Mouse (Mus musculus): ENCODE data around the gene Nppb. TPM values are rescaled to one million over a fixed set of nuclear protein-coding genes. Genes with fewer than 3 reads are reported as not detected.

The Nppb gene
- polyA plus RNA-seq (2015; fragmentation: Nextera tagmentation; extraction: Ambion mirVana) = 0.20 and 0.21 TPM in 2 replicates

- Histone ChIP-seq H3K9ac (ENCODE audit: low read depth, low read length) (no peak within 1 kb of the TSS), H3K4me2 (ENCODE audit: low read length) (no peak within 1 kb of the TSS), H3K36me3 (ENCODE audit: control insufficient read depth, insufficient read depth, low read length) (no peaks in the 10 kb centered on the region), H3K27me3 (replicated peaks; ENCODE audit: control insufficient read depth, insufficient read depth, low read length) (no peaks in the 10 kb centered on the region), H3K4me1 (ENCODE audit: control insufficient read depth, insufficient read depth, low read depth, low read length) (no peaks in the 10 kb centered on the region), H3K4me3 (ENCODE audit: low read length) (no peak within 1 kb of the TSS), H3K9me3 (ENCODE audit: control insufficient read depth, low read length) (no peaks in the 10 kb centered on the region), H3K27ac (ENCODE audit: low read depth, low read length) (no peak within 1 kb of the TSS)
- WGBS = 40% methylated on average over 20 of the region's 20 CpGs
- no peak for ATAC-seq
These were observed at the start of gene Nppb for GRCm38 (mm10) chr4:147985205-147986132. Gene Nppb, plus strand, starts transcription at chr4:147985788.

DNA sequence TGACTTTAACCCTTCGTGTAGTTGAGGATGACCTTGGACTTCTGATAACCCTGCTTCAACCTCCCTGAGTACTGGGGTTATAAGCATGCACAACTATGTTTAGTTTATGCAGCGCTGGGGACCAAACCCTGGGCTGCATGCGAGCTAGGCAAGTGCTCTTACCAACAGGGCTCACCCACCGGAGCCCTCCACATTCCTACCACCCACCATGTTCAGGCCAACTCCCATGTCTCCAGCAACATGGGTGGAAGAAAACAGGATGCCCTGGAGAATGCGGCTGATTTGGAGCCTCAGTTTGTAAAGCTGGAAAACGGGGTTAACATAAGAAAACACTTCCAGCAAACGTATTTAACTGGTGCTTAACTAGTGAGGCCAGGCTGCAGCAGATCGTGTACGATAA, 49.7 kb upstream of the Nppb start:
- peak overlapping the region; percentile 70 for H3K4me3 ChIP-seq (ENCODE audit: low read length)
- WGBS = 24% methylated on average over 9 of the region's 9 CpGs
- H3K9ac ChIP-seq (ENCODE audit: low read depth, low read length) = peak overlapping the region; percentile 74
- H3K27ac ChIP-seq (ENCODE audit: low read depth, low read length) = no peak overlapping the region
- H3K9me3 ChIP-seq (ENCODE audit: control insufficient read depth, low read length) = no peaks in the 10 kb centered on the region
- peak overlapping the region; percentile 88 for H3K4me2 ChIP-seq (ENCODE audit: low read length)
- no peaks in the 10 kb centered on the region for H3K36me3 ChIP-seq (ENCODE audit: control insufficient read depth, insufficient read depth, low read length)
- no peak for ATAC-seq
- H3K27me3 ChIP-seq (replicated peaks; ENCODE audit: control insufficient read depth, insufficient read depth, low read length) = no peaks in the 10 kb centered on the region; the same call in 1 of the 2 replicates
- H3K4me1 ChIP-seq (ENCODE audit: control insufficient read depth, insufficient read depth, low read depth, low read length) = peaks cover 7% of the 10 kb centered on the region

DNA sequence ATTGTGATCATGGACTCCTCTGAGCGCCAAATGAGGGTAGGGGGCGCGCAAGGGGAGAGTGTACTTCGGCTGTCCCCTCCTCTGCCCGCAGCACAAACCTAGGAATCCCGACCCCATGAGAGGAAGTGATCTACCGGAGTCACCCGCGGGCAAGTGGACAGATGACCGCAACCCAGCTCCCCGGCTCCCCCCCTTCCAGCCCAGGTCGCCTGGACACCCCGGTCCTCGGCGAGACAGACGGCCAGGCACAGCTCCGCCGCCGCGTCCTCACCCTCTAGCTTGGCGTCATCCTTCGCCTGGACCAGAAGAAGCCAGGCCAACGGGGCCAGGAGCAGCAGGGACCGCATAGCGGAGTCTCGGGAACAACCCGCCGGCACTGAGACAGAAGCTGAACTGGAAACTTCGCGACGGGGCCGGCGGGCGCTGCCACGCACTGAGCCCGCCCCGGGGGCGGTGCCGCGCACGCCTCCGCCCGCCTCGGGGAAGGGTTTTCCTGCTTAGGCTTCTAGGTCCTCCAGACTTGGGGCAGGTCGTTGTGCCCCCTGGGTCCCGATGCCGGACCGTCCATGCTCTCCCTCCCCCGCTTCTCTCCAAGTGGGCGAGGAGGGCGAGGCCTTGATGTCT, 49.1 kb upstream of the Nppb start, which contains the start of gene Plod1:
Gene Plod1, minus strand, starts transcription at position 437 of the 624 bp plus-strand sequence.
- H3K36me3 ChIP-seq (ENCODE audit: control insufficient read depth, insufficient read depth, low read length) = no peaks in the 10 kb centered on the region
- no peaks in the 10 kb centered on the region; the same call in 1 of the 2 replicates for H3K27me3 ChIP-seq (replicated peaks; ENCODE audit: control insufficient read depth, insufficient read depth, low read length)
- peak within 1 kb of the TSS; percentile 67 for H3K27ac ChIP-seq (ENCODE audit: low read depth, low read length)
- H3K9me3 ChIP-seq (ENCODE audit: control insufficient read depth, low read length) = no peaks in the 10 kb centered on the region
- peak within 1 kb of the TSS; percentile 74 for H3K9ac ChIP-seq (ENCODE audit: low read depth, low read length)
- ATAC-seq = peak; percentile 67
- H3K4me1 ChIP-seq (ENCODE audit: control insufficient read depth, insufficient read depth, low read depth, low read length) = peaks cover 8% of the 10 kb centered on the region
- H3K4me3 ChIP-seq (ENCODE audit: low read length) = peak within 1 kb of the TSS; percentile 70
- peak within 1 kb of the TSS; percentile 88 for H3K4me2 ChIP-seq (ENCODE audit: low read length)
- 1% methylated on average over 44 of the region's 51 CpGs for WGBS

DNA sequence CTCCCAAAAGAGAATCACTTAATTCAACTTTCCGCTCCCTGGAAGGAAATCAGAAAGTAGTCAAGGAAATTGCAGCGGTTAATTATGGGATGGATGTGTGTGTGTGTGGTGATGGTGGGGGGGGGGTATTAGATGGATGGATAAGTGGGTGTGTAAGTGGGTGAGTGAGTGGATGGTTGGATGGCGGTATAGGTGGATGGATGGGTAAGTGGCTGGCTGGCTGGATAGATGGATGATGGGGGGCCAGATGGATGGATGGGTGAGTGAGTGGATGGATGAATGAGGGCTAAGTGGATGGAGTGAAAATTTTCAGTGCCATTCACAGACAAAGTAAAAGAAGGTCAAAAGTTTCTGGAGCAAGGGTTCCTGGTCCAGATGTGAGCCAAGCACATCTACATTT, 48.6 kb upstream of the Nppb start:
- H3K27me3 ChIP-seq (replicated peaks; ENCODE audit: control insufficient read depth, insufficient read depth, low read length) = no peaks in the 10 kb centered on the region; the same call in 1 of the 2 replicates
- no peak for ATAC-seq
- 46% methylated on average over 3 of the region's 3 CpGs for WGBS
- peak overlapping the region; percentile 74 for H3K9ac ChIP-seq (ENCODE audit: low read depth, low read length)
- H3K4me3 ChIP-seq (ENCODE audit: low read length) = peak overlapping the region; percentile 70
- H3K36me3 ChIP-seq (ENCODE audit: control insufficient read depth, insufficient read depth, low read length) = no peaks in the 10 kb centered on the region
- H3K4me2 ChIP-seq (ENCODE audit: low read length) = peak overlapping the region; percentile 88
- no peaks in the 10 kb centered on the region for H3K9me3 ChIP-seq (ENCODE audit: control insufficient read depth, low read length)
- H3K27ac ChIP-seq (ENCODE audit: low read depth, low read length) = no peak overlapping the region; the same call in 1 of the 2 replicates
- H3K4me1 ChIP-seq (ENCODE audit: control insufficient read depth, insufficient read depth, low read depth, low read length) = peaks cover 14% of the 10 kb centered on the region

DNA sequence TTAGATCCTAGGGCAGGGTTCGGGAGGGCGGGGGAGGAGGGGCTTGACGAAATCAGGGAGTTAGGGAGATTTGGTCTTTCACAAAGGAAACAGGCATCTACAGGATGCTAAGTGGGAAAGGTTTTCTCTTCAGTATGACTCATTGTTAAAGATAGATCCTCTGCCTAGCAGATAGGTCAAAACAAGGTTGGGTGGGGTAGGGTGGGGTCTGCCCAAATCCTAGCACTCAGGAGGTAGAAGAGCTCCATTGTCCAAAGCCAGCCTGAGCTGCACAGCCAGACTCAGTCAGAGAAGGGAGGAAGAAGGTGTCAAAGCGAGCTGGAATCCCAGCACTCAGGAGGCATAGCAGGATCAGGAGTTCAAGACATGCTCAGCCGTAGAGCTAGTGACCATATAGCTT, 48.1 kb upstream of the Nppb start:
- Histone ChIP-seq H3K4me2 (ENCODE audit: low read length) (no peak overlapping the region), H3K27ac (ENCODE audit: low read depth, low read length) (no peak overlapping the region), H3K27me3 (replicated peaks; ENCODE audit: control insufficient read depth, insufficient read depth, low read length) (no peaks in the 10 kb centered on the region; the same call in 1 of the 2 replicates), H3K4me3 (ENCODE audit: low read length) (no peak overlapping the region), H3K36me3 (ENCODE audit: control insufficient read depth, insufficient read depth, low read length) (no peaks in the 10 kb centered on the region), H3K4me1 (ENCODE audit: control insufficient read depth, insufficient read depth, low read depth, low read length) (peaks cover 18% of the 10 kb centered on the region), H3K9me3 (ENCODE audit: control insufficient read depth, low read length) (no peaks in the 10 kb centered on the region), H3K9ac (ENCODE audit: low read depth, low read length) (no peak overlapping the region)
- 59% methylated on average over 5 of the region's 5 CpGs for WGBS
- no peak for ATAC-seq

DNA sequence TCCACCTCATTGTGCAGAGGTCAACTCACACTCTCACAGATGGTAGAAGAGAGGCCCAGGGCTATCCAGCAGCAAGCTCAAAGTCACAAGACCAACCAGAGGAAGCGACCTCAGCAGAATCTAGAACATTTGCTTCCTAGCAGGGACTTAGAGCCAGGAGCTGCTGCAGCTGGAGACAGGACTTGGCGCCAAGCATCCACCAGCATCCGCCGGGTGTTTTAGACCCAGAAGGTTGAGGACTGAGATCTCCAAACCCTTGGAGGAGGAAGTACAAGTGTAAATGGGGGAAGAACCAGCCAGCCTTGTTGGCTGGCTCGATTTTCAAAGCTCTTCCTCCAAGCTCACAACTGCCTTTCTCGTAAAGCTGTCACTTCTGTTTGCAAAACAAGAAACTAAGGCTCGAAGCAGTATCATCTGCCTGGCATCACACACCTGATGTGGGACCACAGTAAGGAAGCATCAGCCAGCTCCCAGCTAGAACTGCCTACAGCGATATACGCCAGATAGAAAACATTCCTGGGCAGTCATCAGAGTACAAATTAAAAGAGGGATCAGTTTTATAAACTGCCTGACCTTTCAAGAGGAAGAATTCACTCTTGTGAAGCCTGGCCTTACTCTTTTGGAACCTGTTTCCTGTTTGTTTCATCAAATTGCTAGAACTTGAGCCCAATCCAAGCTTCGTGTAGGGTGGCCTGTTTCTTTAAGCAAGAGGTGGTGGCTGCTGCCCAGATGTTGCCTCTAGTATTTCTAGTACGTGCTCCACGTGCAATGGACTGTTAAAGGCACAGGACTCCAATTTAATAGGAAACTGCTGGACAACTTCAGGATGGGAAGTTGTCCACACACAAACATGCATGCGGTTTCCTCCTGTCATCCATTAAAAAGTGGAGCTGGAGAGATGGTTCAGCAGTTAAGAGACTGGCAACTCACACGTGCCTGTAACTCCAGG, 47.2 kb upstream of the Nppb start:
- Histone ChIP-seq H3K27me3 (replicated peaks; ENCODE audit: control insufficient read depth, insufficient read depth, low read length) (no peaks in the 10 kb centered on the region; the same call in 1 of the 2 replicates), H3K27ac (ENCODE audit: low read depth, low read length) (no peak overlapping the region), H3K4me2 (ENCODE audit: low read length) (no peak overlapping the region), H3K4me3 (ENCODE audit: low read length) (no peak overlapping the region), H3K9ac (ENCODE audit: low read depth, low read length) (no peak overlapping the region), H3K4me1 (ENCODE audit: control insufficient read depth, insufficient read depth, low read depth, low read length) (peaks cover 27% of the 10 kb centered on the region), H3K36me3 (ENCODE audit: control insufficient read depth, insufficient read depth, low read length) (no peaks in the 10 kb centered on the region), H3K9me3 (ENCODE audit: control insufficient read depth, low read length) (no peaks in the 10 kb centered on the region)
- 73% methylated on average over 14 of the region's 14 CpGs for WGBS
- no peak for ATAC-seq

DNA sequence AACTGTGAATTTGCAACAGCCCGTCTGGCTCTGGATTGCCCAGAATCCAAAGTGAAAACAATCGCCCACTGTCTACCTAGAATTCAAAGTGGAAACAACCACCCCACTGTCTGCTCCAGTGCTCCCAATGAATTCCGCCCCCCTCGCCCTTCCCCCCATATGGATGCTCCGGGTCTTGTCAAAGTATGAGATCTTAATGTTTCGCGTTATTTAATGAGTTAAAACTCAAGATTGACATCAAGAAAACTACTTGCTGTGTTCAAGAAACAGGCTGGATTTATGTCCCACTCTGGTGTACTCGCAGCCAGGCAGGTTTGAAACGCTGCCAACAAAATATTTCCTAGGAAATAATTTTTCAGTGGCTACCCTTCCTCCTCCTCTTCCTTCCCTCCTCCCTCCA, 45.5 kb upstream of the Nppb start:
- ATAC-seq = 0 out of 2 replicates have a peak, but pooled peaks have one; percentile 6

DNA sequence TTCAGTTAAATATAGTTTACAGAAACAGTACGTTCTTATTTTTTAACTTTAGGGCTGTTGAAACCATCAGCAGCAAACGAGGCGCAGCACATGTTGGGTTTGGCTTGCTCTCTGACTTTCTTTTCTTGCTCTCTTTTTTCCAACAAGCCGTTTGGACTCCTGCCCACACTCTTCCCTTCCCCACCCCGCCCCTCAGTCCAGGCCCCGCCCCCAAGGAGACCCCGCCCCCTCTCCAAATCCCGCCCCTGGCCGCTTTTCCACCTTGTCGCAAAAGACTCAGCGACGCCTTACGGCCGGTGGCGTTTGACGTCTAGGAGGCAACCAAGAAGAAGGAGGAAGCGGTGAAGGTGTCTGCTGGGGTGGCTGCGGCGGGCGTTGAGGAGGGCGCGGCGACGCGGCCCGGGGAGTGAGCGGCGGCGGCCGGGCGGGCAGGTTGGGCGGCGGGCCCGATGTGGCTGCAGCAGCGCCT, 45.0 kb upstream of the Nppb start, which contains the start of gene 2510039O18Rik:
Gene 2510039O18Rik, plus strand, starts transcription at position 320 of the 469 bp plus-strand sequence.
- Histone ChIP-seq H3K4me1 (ENCODE audit: control insufficient read depth, insufficient read depth, low read depth, low read length) (peaks cover 29% of the 10 kb centered on the region), H3K36me3 (ENCODE audit: control insufficient read depth, insufficient read depth, low read length) (peaks cover 11% of the 10 kb centered on the region), H3K4me2 (ENCODE audit: low read length) (peak within 1 kb of the TSS; percentile 99), H3K9me3 (ENCODE audit: control insufficient read depth, low read length) (no peaks in the 10 kb centered on the region), H3K4me3 (ENCODE audit: low read length) (peak within 1 kb of the TSS; percentile 98), H3K27me3 (replicated peaks; ENCODE audit: control insufficient read depth, insufficient read depth, low read length) (no peaks in the 10 kb centered on the region; the same call in 1 of the 2 replicates), H3K27ac (ENCODE audit: low read depth, low read length) (peak within 1 kb of the TSS; percentile 80), H3K9ac (ENCODE audit: low read depth, low read length) (peak within 1 kb of the TSS; percentile 93)
- WGBS = under 1% methylated on average over 31 of the region's 35 CpGs
- peak; percentile 64 for ATAC-seq

More for the DNA sequence above, 45.5 kb upstream of the Nppb start:
- H3K9me3 ChIP-seq (ENCODE audit: control insufficient read depth, low read length) = no peaks in the 10 kb centered on the region
- H3K27ac ChIP-seq (ENCODE audit: low read depth, low read length) = peak overlapping the region; percentile 64
- H3K4me3 ChIP-seq (ENCODE audit: low read length) = no peak overlapping the region; the same call in 1 of the 2 replicates
- peaks cover 29% of the 10 kb centered on the region for H3K4me1 ChIP-seq (ENCODE audit: control insufficient read depth, insufficient read depth, low read depth, low read length)
- no peak overlapping the region for H3K9ac ChIP-seq (ENCODE audit: low read depth, low read length)
- H3K4me2 ChIP-seq (ENCODE audit: low read length) = peak overlapping the region; percentile 99
- H3K36me3 ChIP-seq (ENCODE audit: control insufficient read depth, insufficient read depth, low read length) = peaks cover 6% of the 10 kb centered on the region
- 32% methylated on average over 9 of the region's 9 CpGs for WGBS
- H3K27me3 ChIP-seq (replicated peaks; ENCODE audit: control insufficient read depth, insufficient read depth, low read length) = no peaks in the 10 kb centered on the region; the same call in 1 of the 2 replicates

Measured in hindbrain, embryonic 16.5 days (tissue).